Mouse (Mus musculus) heart, postnatal 0 days (tissue): Measurements from ENCODE around the gene Atxn2l.

Source experiments
- CTCF ChIP-seq: IDR thresholded peaks from 2 replicates; pipeline ENCODE4 v1.5.1; 2016; ENCODE audit warnings: antibody characterized with exemption, control low read depth, low read depth
- EP300 ChIP-seq: IDR thresholded peaks from 2 replicates; pipeline ENCODE4 v1.6.1; 2016; ENCODE audit warnings: antibody characterized with exemption, low read depth

- TF ChIP-seq CTCF (peak; percentile 72), EP300 (no peak)
Observed at GRCm38 (mm10) chr7:126528166-126528577, 24.9 kb upstream of the Atxn2l start.
